Mouse (Mus musculus) myocyte (in vitro differentiated cells): Measurements from ENCODE around the gene Ern1. TPM values are rescaled to one million over a fixed set of nuclear protein-coding genes. Genes with fewer than 3 reads are reported as not detected.

Experiments used
- H3K27me3 ChIP-seq: one replicate; pipeline ENCODE4 v1.6.1; 2011; ENCODE audit not compliant: control insufficient read depth, insufficient read depth, insufficient read length
- H3K36me3 ChIP-seq: one replicate; pipeline ENCODE4 v1.6.1; 2011; ENCODE audit not compliant: control insufficient read depth, insufficient read depth
- H3K4me2 ChIP-seq: one replicate; pipeline ENCODE4 v1.6.1; 2011; ENCODE audit warnings: low read depth, control low read depth
- H3K4me3 ChIP-seq: one replicate; pipeline ENCODE4 v1.5.1; 2011; ENCODE audit warnings: mild to moderate bottlenecking, control low read depth, moderate library complexity
- H3K79me2 ChIP-seq: one replicate; pipeline ENCODE4 v1.6.1; 2011; ENCODE audit not compliant: control insufficient read depth, insufficient read depth
- H3ac ChIP-seq: one replicate; pipeline ENCODE4 v1.6.1; 2011; ENCODE audit not compliant: control insufficient read depth, insufficient read length
- CEBPB ChIP-seq: IDR thresholded peaks from 2 replicates; pipeline ENCODE4 v1.6.1; 2011; ENCODE audit warnings: mild to moderate bottlenecking, moderate library complexity; ENCODE audit not compliant: poor library complexity, insufficient read depth, severe bottlenecking
- E2F4 ChIP-seq: IDR thresholded peaks from one replicate; pipeline ENCODE4 v1.6.1; 2011; ENCODE audit warnings: mild to moderate bottlenecking, control low read depth, moderate library complexity; ENCODE audit not compliant: insufficient read depth
- MAX ChIP-seq: IDR thresholded peaks from one replicate; pipeline ENCODE4 v1.6.1; 2011; ENCODE audit warnings: low read depth, mild to moderate bottlenecking, control low read depth
- MYOD1 ChIP-seq, 3 experiments: IDR thresholded peaks; one replicate each; pipeline ENCODE4 v1.6.1; 2011; ENCODE audit warnings: control low read depth in 2 of 3, low read depth in 2 of 3, mild to moderate bottlenecking in 2 of 3, moderate library complexity in 1 of 3; ENCODE audit not compliant: insufficient read length in 2 of 3, control insufficient read depth in 1 of 3
- MYOG ChIP-seq, 3 experiments: IDR thresholded peaks; one replicate each; pipeline ENCODE4 v1.6.1; 2011; ENCODE audit warnings: control low read depth in 2 of 3, low read depth in 2 of 3, mild to moderate bottlenecking in 2 of 3; ENCODE audit not compliant: insufficient read length in 2 of 3, control insufficient read depth in 1 of 3, insufficient read depth in 1 of 3
- POLR2A ChIP-seq: IDR thresholded peaks from one replicate; pipeline ENCODE4 v1.6.1; 2011; ENCODE audit warnings: low read depth, mild to moderate bottlenecking, control low read depth, moderate library complexity; ENCODE audit not compliant: insufficient read length
- POLR2AphosphoS2 ChIP-seq: IDR thresholded peaks from one replicate; pipeline ENCODE4 v1.6.1; 2011; ENCODE audit warnings: low read depth, control low read depth; ENCODE audit not compliant: insufficient read length
- REST ChIP-seq: IDR thresholded peaks from one replicate; pipeline ENCODE4 v1.6.1; 2011; ENCODE audit warnings: mild to moderate bottlenecking, control low read depth, moderate library complexity; ENCODE audit not compliant: insufficient read depth, insufficient read length
- SRF ChIP-seq: IDR thresholded peaks from one replicate; pipeline ENCODE4 v1.6.1; 2011; ENCODE audit warnings: low read depth; ENCODE audit not compliant: control insufficient read depth, insufficient read length
- TCF12 ChIP-seq: IDR thresholded peaks from one replicate; pipeline ENCODE4 v1.6.1; 2011; ENCODE audit warnings: mild to moderate bottlenecking, control low read depth; ENCODE audit not compliant: poor library complexity, insufficient read depth, severe bottlenecking
- TCF3 ChIP-seq: IDR thresholded peaks from one replicate; pipeline ENCODE4 v1.6.1; 2011; ENCODE audit warnings: low read depth, control low read depth; ENCODE audit not compliant: insufficient read length
- USF1 ChIP-seq: IDR thresholded peaks from one replicate; pipeline ENCODE4 v1.6.1; 2011; ENCODE audit warnings: low read depth, mild to moderate bottlenecking, control low read depth, moderate library complexity
- polyA plus RNA-seq: library from polyadenylated mRNA; unstranded; fragments of >200 nt; fragmentation: generic; extraction: Trizol; gene quantifications from one replicate; pipeline ENCODE4 v1.2.1, GENCODE M21; 2012; ENCODE audit warnings: missing spikeins

Gene Ern1
- polyA plus RNA-seq, 1 experiment, result 20.4 TPM

GRCm38 (mm10) chr11:106486866-106487732 lies 553 bp downstream of the Ern1 start:
- Histone ChIP-seq H3K4me3 (peak overlapping the region; percentile 61), H3K4me2 (peak overlapping the region; percentile 74), H3ac (peak overlapping the region; percentile 96), H3K36me3 (no peaks in the 10 kb centered on the region), H3K27me3 (no peaks in the 10 kb centered on the region), H3K79me2 (peaks cover 48% of the 10 kb centered on the region)
- TF ChIP-seq USF1 (no peak), MYOD1 (IDR thresholded peaks at IDR 0.05; ENCODE audit: control insufficient read depth in 1 of 3, insufficient read length in 2 of 3, low read depth in 2 of 3) (peak in 1 of 3 experiments; percentile 4)

GRCm38 (mm10) chr11:106486042-106486865 lies 1.4 kb downstream of the Ern1 start:
- H3K36me3 ChIP-seq, result no peaks in the 10 kb centered on the region
- H3ac ChIP-seq, result peak overlapping the region; percentile 96
- no peaks in the 10 kb centered on the region for H3K27me3 ChIP-seq
- peaks cover 56% of the 10 kb centered on the region for H3K79me2 ChIP-seq
- peak overlapping the region; percentile 61 for H3K4me3 ChIP-seq
- TF ChIP-seq TCF12, result no peak
- TF ChIP-seq MYOD1 (IDR thresholded peaks at IDR 0.05; ENCODE audit: control insufficient read depth in 1 of 3, insufficient read length in 2 of 3, low read depth in 2 of 3), result no peak
- no peak for TF ChIP-seq MAX
- TF ChIP-seq E2F4, result no peak
- TF ChIP-seq TCF3, result no peak
- TF ChIP-seq REST, result no peak
- TF ChIP-seq CEBPB, result no peak
- peak overlapping the region; percentile 74 for H3K4me2 ChIP-seq

GRCm38 (mm10) chr11:106485611-106486010 lies 2.0 kb downstream of the Ern1 start:
- TF ChIP-seq POLR2A (no peak), TCF3 (no peak), MYOG (IDR thresholded peaks at IDR 0.05; ENCODE audit: control insufficient read depth in 1 of 3, insufficient read depth in 1 of 3, insufficient read length in 2 of 3, low read depth in 2 of 3) (no peak), TCF12 (no peak), E2F4 (no peak), MAX (no peak), USF1 (no peak), REST (no peak), SRF (no peak), POLR2AphosphoS2 (no peak), MYOD1 (IDR thresholded peaks at IDR 0.05; ENCODE audit: control insufficient read depth in 1 of 3, insufficient read length in 2 of 3, low read depth in 2 of 3) (no peak), CEBPB (no peak)
- Histone ChIP-seq H3K27me3 (no peaks in the 10 kb centered on the region), H3K4me2 (peak overlapping the region; percentile 74), H3K36me3 (no peaks in the 10 kb centered on the region), H3K4me3 (peak overlapping the region; percentile 61), H3ac (no peak overlapping the region), H3K79me2 (peaks cover 62% of the 10 kb centered on the region)

- TF ChIP-seq REST (no peak), SRF (no peak), USF1 (no peak), POLR2A (no peak), MAX (no peak), TCF12 (no peak), TCF3 (no peak), CEBPB (no peak), MYOD1 (IDR thresholded peaks at IDR 0.05; ENCODE audit: control insufficient read depth in 1 of 3, insufficient read length in 2 of 3, low read depth in 2 of 3) (no peak), MYOG (IDR thresholded peaks at IDR 0.05; ENCODE audit: control insufficient read depth in 1 of 3, insufficient read depth in 1 of 3, insufficient read length in 2 of 3, low read depth in 2 of 3) (no peak), E2F4 (no peak), POLR2AphosphoS2 (no peak)
- Histone ChIP-seq H3K4me3 (peak overlapping the region; percentile 61), H3ac (no peak overlapping the region), H3K4me2 (peak overlapping the region; percentile 74), H3K27me3 (no peaks in the 10 kb centered on the region), H3K79me2 (peaks cover 69% of the 10 kb centered on the region), H3K36me3 (no peaks in the 10 kb centered on the region)
These were observed 2.8 kb downstream of the Ern1 start for GRCm38 (mm10) chr11:106484875-106485274.
